Mouse (Mus musculus): ENCODE results near the gene Ptprh.

DNA sequence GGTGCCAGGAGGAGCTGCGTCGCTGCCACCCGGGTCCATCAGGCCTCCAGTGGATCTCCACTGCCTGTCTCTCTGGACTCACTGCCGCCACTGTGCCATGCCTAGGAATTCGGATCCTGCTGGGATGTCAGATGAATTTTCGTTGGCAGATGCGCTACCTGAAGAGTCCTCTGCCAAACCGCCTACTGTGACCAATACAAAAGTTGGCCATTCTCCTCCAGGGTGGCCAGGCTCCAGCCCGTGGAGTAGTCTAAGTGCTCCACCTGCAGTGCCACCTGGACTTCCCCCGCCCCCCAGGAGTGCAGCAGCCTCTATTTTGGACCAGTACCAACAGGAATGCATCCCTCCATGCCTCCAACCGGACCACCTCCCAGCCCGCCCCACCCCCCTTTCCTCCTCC lies 7.7 kb upstream of the Ptprh start:
- TF ChIP-seq CTCF (IDR thresholded peaks at IDR 0.05; ENCODE audit: borderline replicate concordance, insufficient read depth, low read length) (no peak), POLR2A (IDR thresholded peaks at IDR 0.05; ENCODE audit: low read depth, low read length) (no peak)
